Mouse (Mus musculus) stomach, postnatal 0 days (tissue): ENCODE measurements at regions not wholly inside any gene's neighbourhood (a gene's known extent, or its start where the extent isn't known, plus 50 kb on each side); places are given as distances from the start of the nearest gene placed in this dataset.

Experiments used
- CTCF ChIP-seq: IDR thresholded peaks from 2 replicates; pipeline ENCODE4 v1.5.1; 2016; ENCODE audit warnings: antibody characterized with exemption, low read depth, mild to moderate bottlenecking, moderate library complexity
- EP300 ChIP-seq: optimal IDR thresholded peaks from 2 replicates; pipeline ENCODE3; 2016; ENCODE audit warnings: antibody characterized with exemption

- no peak for TF ChIP-seq CTCF
- no peak for TF ChIP-seq EP300
These were observed 67.6 kb upstream of the Oxgr1 start for GRCm38 (mm10) chr14:120109846-120110245.
